Mouse (Mus musculus) CD4-positive, CD25-positive, alpha-beta regulatory T cell, adult 4 months (primary cell): ENCODE results near the gene Gm12789. TPM values are rescaled to one million over a fixed set of nuclear protein-coding genes. Genes with fewer than 3 reads are reported as not detected.
"Not testable (repeated sequence)": the region's sequence is repeated elsewhere in the genome, so short reads cannot be mapped to it uniquely, and the experiment has no call there.

Source experiments
- ATAC-seq: one replicate; pipeline ENCODE4 v1.8.0; 2017
- polyA plus RNA-seq, 2 experiments: library from polyadenylated mRNA; unstranded; fragments of 100-300 nt; shearing (Covaris generic); gene quantifications; one replicate each; pipeline ENCODE4 v1.2.1; 2017

The Gm12789 gene
- polyA plus RNA-seq, result not detected

DNA sequence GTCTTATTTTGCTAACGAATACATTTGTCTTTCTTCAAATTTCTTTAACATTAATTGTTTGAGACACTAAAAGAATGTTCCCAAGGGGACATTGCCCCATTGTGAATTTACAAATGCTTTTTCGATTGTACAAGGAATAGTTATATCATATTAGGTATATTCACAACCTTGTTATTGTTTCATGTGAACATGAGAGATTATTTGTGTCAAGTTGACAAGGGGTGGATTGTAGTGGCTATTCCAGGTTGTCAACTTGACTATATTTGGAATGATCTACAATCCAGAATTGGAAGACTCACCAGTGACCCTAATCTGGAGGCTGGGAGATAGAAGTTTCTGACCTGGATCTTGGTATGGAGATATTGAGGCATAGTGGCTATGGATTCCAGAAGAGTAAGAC, at the start of gene Gm12789:
Gm12789 (plus strand) TSS at position 301 of the 400 bp plus-strand sequence.
- not testable (repeated sequence) for ATAC-seq

DNA sequence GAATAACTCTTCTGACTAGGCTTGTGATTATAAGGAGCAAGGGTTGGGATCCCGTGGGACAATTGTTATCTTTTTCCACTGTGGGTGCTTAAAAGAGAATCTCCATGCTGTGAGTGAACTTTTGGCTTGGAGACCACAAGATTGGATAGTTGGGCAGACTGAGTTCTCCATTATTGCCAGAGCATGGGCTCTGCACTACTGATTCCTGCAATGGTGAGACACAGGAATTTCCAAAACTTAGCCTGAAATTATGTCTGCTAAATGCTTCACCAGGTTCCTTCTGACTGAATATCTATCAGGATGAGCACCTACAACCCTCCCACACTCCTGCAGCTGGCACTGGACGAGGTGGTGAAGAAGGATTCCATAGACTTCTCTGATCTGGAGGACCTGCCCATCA, 46.3 kb upstream of the Gm12789 start, which contains the start of gene Gm12794:
Gm12794 (plus strand) TSS at position 301 of the 400 bp plus-strand sequence.
- not testable (repeated sequence) for ATAC-seq

DNA sequence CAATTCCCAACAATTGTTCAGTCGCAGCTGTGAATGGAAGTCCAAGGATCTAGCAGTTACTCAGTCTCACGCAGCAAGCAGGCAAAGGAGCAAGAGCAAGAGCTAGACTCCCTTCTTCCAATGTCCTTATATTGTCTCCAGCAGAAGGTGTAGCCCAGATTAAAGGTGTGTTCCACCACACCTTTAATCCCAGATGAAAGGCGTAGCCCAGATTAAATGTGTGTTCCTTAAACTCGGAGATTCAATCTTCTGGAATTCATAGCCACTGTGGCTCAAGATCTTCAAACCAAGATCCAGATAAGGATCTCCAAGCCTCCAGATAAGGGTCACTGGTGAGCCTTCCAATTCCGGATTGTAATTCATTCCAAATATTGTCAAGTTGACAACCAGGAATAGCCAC, 5.5 kb upstream of the Gm12789 start, which contains the start of gene Gm12790:
Gm12790 (minus strand) TSS at position 101 of the 400 bp plus-strand sequence.
- ATAC-seq, result not testable (repeated sequence)

- ATAC-seq, result no peak
Measured at GRCm38 (mm10) chr4:101985678-101986077, 748 bp upstream of the Gm12789 start.

DNA sequence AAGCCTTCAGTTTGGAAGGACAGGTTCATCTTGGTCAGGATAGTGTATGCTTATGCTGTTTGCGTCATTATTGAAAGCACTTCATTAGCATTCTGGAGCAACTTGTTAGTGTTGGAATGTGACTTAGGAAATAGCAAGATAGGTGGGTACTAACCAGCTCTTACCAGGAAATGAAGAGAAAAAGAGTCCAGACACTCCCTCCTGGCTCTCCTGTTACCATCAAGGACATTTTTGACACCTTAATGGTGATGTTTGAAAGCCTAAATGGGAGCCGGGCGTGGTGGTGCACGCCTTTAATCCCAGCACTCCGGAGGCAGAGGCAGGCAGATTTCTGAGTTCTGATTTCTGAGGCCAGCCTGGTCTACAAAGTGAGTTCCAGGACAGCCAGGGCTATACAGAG, 11.0 kb downstream of the Gm12789 start:
- no peak for ATAC-seq

GRCm38 (mm10) chr4:101998267-101998922, 12.0 kb downstream of the Gm12789 start:
- ATAC-seq, result no peak

DNA sequence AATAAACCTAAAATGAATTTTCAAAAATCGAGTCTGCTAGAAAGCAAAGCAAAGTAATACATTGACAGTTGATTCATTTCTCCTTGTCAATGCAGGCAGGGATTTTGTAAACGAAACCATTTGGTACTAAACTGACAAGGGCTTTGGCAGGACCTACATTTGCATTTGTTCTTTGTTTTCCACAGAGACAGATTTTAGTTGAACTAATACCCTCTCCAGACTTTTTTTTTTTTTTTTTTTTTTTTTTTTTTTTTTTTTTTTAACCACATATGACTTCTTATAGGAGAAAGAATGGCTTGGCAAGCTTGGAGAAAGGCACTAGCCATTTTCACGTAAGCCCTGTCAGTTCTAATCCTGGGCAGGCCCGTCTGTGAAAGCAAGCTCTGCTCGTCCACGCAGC, 40.2 kb downstream of the Gm12789 start:
- no peak for ATAC-seq

Other genes starting within 250 kb of the Gm12789 start
- gene B020004J07Rik, start 142.6 kb upstream of the Gm12789 start, polyA plus RNA-seq, result not detected
- not detected for gene C130073F10Rik, start 92.8 kb upstream of the Gm12789 start, polyA plus RNA-seq
- not detected for gene Gm12800, start 77.5 kb upstream of the Gm12789 start, polyA plus RNA-seq
- not detected for gene Gm12794, start 46.2 kb upstream of the Gm12789 start, polyA plus RNA-seq
- gene Gm12790, start 5.6 kb upstream of the Gm12789 start, polyA plus RNA-seq, result not detected
- 10 to 100 TPM; 68.4 to 84.0 TPM for gene Pde4b, start 100.9 kb downstream of the Gm12789 start, polyA plus RNA-seq